9 mouse cellular contexts compared by ENCODE assay signal in genomic region chr8:64548054-64548850, GRCm38 (mm10).
DNase-seq lines count a peak whose midpoint lies in the region; ATAC-seq lines count a peak whose summit lies in the region.
"Had no signal": no experiment of that assay in that cellular context is flagged by ENCODE, and none has a peak within 500 bp of the region (broad histone marks: within the 10 kb centered on the region; RNA-seq: fewer than 3 reads in every experiment).

No protein-coding gene starts in this region.

- no peaks in the 10 kb centered on the region for H3K36me3 ChIP-seq in hindbrain, embryonic 11.5 days (ENCODE audit: control insufficient read depth, insufficient read depth, low read length)
- H3K36me3 ChIP-seq in hindbrain, embryonic 10.5 days: no peaks in the 10 kb centered on the region
- H3K36me3 ChIP-seq in intestine, embryonic 15.5 days: no peaks in the 10 kb centered on the region
- H3K36me3 ChIP-seq: liver, embryonic 13.5 days had no signal

- H3K27ac ChIP-seq in hindbrain, embryonic 11.5 days (ENCODE audit: low read depth, low read length): no peak overlapping the region
- no peak overlapping the region for H3K27ac ChIP-seq in hindbrain, embryonic 10.5 days
- no peak overlapping the region for H3K27ac ChIP-seq in intestine, embryonic 15.5 days
- H3K27ac ChIP-seq: liver, embryonic 13.5 days had no signal

- H3K9me3 ChIP-seq in hindbrain, embryonic 11.5 days (ENCODE audit: control insufficient read depth, low read length): no peaks in the 10 kb centered on the region
- H3K9me3 ChIP-seq in hindbrain, embryonic 10.5 days: no peaks in the 10 kb centered on the region
- no peaks in the 10 kb centered on the region for H3K9me3 ChIP-seq in intestine, embryonic 15.5 days
- H3K9me3 ChIP-seq: liver, embryonic 13.5 days had no signal

- H3K4me3 ChIP-seq in hindbrain, embryonic 11.5 days (ENCODE audit: low read depth, low read length): no peak overlapping the region
- H3K4me3 ChIP-seq in hindbrain, embryonic 10.5 days: no peak overlapping the region
- H3K4me3 ChIP-seq in intestine, embryonic 15.5 days (replicated peaks): no peak overlapping the region
- H3K4me3 ChIP-seq: liver, embryonic 13.5 days had no signal

- 39% methylated on average over 5 of the region's 5 CpGs for WGBS in hindbrain, embryonic 11.5 days
- 48% methylated on average over 5 of the region's 5 CpGs for WGBS in hindbrain, embryonic 10.5 days
- WGBS in intestine, embryonic 15.5 days: 26% methylated on average over 5 of the region's 5 CpGs

- H3K27me3 ChIP-seq in hindbrain, embryonic 11.5 days (ENCODE audit: control insufficient read depth, insufficient read depth, low read length): no peaks in the 10 kb centered on the region
- H3K27me3 ChIP-seq in hindbrain, embryonic 10.5 days (ENCODE audit: insufficient read depth, poor library complexity, severe bottlenecking): no peaks in the 10 kb centered on the region
- H3K27me3 ChIP-seq in intestine, embryonic 15.5 days (replicated peaks): no peaks in the 10 kb centered on the region; the same call in 1 of the 2 replicates
- H3K27me3 ChIP-seq: liver, embryonic 13.5 days had no signal

- no peaks in the 10 kb centered on the region for H3K4me1 ChIP-seq in hindbrain, embryonic 11.5 days (replicated peaks; ENCODE audit: control insufficient read depth, insufficient read depth, low read length)
- no peaks in the 10 kb centered on the region for H3K4me1 ChIP-seq in hindbrain, embryonic 10.5 days (replicated peaks)
- no peaks in the 10 kb centered on the region for H3K4me1 ChIP-seq in intestine, embryonic 15.5 days (replicated peaks)
- H3K4me1 ChIP-seq: liver, embryonic 13.5 days had no signal

- H3K9ac ChIP-seq in hindbrain, embryonic 11.5 days (ENCODE audit: low read depth, low read length): no peak overlapping the region
- H3K9ac ChIP-seq in intestine, embryonic 15.5 days: no peak overlapping the region
- H3K9ac ChIP-seq: liver, embryonic 13.5 days had no signal

- ATAC-seq in hindbrain, embryonic 11.5 days (ENCODE audit: low FRiP score): peak; percentile 58; the same call in 1 of the 2 replicates
- ATAC-seq in intestine, embryonic 15.5 days: peak; percentile 69; the same call in 1 of the 2 replicates
- no peak for ATAC-seq in erythroid progenitor cell, adult 5-6 weeks (replicated peaks; ENCODE audit: low FRiP score, poor library complexity, severe bottlenecking)
- ATAC-seq in activated CD4-positive, CD25-positive, alpha-beta regulatory T cell, adult 4 months: no peak

- no peak overlapping the region for H3K4me2 ChIP-seq in hindbrain, embryonic 11.5 days (replicated peaks; ENCODE audit: low read depth, low read length)
- H3K4me2 ChIP-seq in intestine, embryonic 15.5 days (replicated peaks): no peak overlapping the region
- H3K4me2 ChIP-seq: liver, embryonic 13.5 days had no signal

- peak; percentile 72 for DNase-seq in hindbrain, embryonic 11.5 days (ENCODE audit: low spot score)
- DNase-seq in hindbrain, embryonic 10.5 days (ENCODE audit: low spot score): no peak
- DNase-seq in Muller cell, postnatal 12 days (ENCODE audit: inconsistent ontology term): peak; percentile 52
- peak; percentile 70 for DNase-seq in embryo, embryonic 11 days
- peak; percentile 52 for DNase-seq in lung, postnatal 36 days
- DNase-seq: liver, embryonic 13.5 days had no signal

Comparison
In these comparisons a context has a peak if more than half of its experiments do, and no peak if none do; other contexts are left out.
1. ATAC-seq: peak in hindbrain, embryonic 11.5 days (single experiment) and intestine, embryonic 15.5 days (single experiment); none in erythroid progenitor cell, adult 5-6 weeks (single experiment) and activated CD4-positive, CD25-positive, alpha-beta regulatory T cell, adult 4 months (single experiment).